Mouse (Mus musculus): ENCODE data around the gene Atxn2. TPM values are rescaled to one million over a fixed set of nuclear protein-coding genes. Genes with fewer than 3 reads are reported as not detected.

Atxn2 gene
- polyA plus RNA-seq, 1 experiment from 2014 or later, result 68.6 TPM

Small RNA genes lying within 50 kb of the gene (microRNA-seq; reads per million reads assigned to microRNA genes)
- gene Mir7031 (ENCODE audit: borderline number of aligned reads), result not detected

Other genes starting within 250 kb of the Atxn2 start
- gene Adam1b, start 207.9 kb upstream of the Atxn2 start, polyA plus RNA-seq (2014; fragmentation: Nextera tagmentation; extraction: Ambion mirVana), result 0.17 TPM in 1 of 2 replicates, not detected in the other
- gene Adam1a, start 165.9 kb upstream of the Atxn2 start, polyA plus RNA-seq (2014; fragmentation: Nextera tagmentation; extraction: Ambion mirVana), result 2.1 and 2.3 TPM in 2 replicates
- not detected in 2 replicates for gene Gm42878, start 165.9 kb upstream of the Atxn2 start, polyA plus RNA-seq (2014; fragmentation: Nextera tagmentation; extraction: Ambion mirVana)
- gene Mapkapk5, start 165.4 kb upstream of the Atxn2 start, polyA plus RNA-seq (2014; fragmentation: Nextera tagmentation; extraction: Ambion mirVana), result 46.5 and 47.8 TPM in 2 replicates
- 87.8 and 93.0 TPM in 2 replicates for gene Aldh2, start 117.5 kb upstream of the Atxn2 start, polyA plus RNA-seq (2014; fragmentation: Nextera tagmentation; extraction: Ambion mirVana)
- 2.0 and 2.7 TPM in 2 replicates for gene Acad12, start 92.4 kb upstream of the Atxn2 start, polyA plus RNA-seq (2014; fragmentation: Nextera tagmentation; extraction: Ambion mirVana)
- 1.6 and 2.1 TPM in 2 replicates for gene Acad10, start 50.8 kb upstream of the Atxn2 start, polyA plus RNA-seq (2014; fragmentation: Nextera tagmentation; extraction: Ambion mirVana)
- gene Brap, start 50.8 kb upstream of the Atxn2 start, polyA plus RNA-seq (2014; fragmentation: Nextera tagmentation; extraction: Ambion mirVana), result 39.9 and 45.8 TPM in 2 replicates
- gene Sh2b3, start 126.3 kb downstream of the Atxn2 start, polyA plus RNA-seq (2014; fragmentation: Nextera tagmentation; extraction: Ambion mirVana), result 17.8 and 18.3 TPM in 2 replicates
- 18.8 and 20.3 TPM in 2 replicates for gene Pheta1, start 137.6 kb downstream of the Atxn2 start, polyA plus RNA-seq (2014; fragmentation: Nextera tagmentation; extraction: Ambion mirVana)

All from embryonic facial prominence, embryonic 14.5 days (tissue).